Mouse (Mus musculus) thymus, adult 2 months (tissue): ENCODE measurements at regions not wholly inside any gene's neighbourhood (a gene's known extent, or its start where the extent isn't known, plus 50 kb on each side); places are given as distances from the start of the nearest gene placed in this dataset.

Experiments used
- DNase-seq: peaks from one replicate; pipeline ENCODE4 v3.0.0; 2021
- H3K27ac ChIP-seq: fragments of 200-500 bp; 2 replicates; pipeline ENCODE4 v1.5.1; 2012; ENCODE audit warnings: low read length, control low read depth; ENCODE audit not compliant: control insufficient read depth, insufficient read depth
- H3K27me3 ChIP-seq: fragments of 200-500 bp; 2 replicates; pipeline ENCODE4 v1.6.1; 2012; ENCODE audit warnings: mild to moderate bottlenecking, low read length, moderate library complexity, mixed read lengths; ENCODE audit not compliant: control insufficient read depth, insufficient read depth
- H3K36me3 ChIP-seq: fragments of 200-500 bp; 2 replicates; pipeline ENCODE4 v1.6.1; 2012; ENCODE audit warnings: mild to moderate bottlenecking, low read length, moderate library complexity; ENCODE audit not compliant: control insufficient read depth, insufficient read depth
- H3K4me1 ChIP-seq: fragments of 200-500 bp; replicated peaks from 2 replicates; pipeline ENCODE4 v1.6.1; 2012; ENCODE audit warnings: low read length; ENCODE audit not compliant: control insufficient read depth, insufficient read depth
- H3K4me3 ChIP-seq: fragments of 200-500 bp; 2 replicates; pipeline ENCODE4 v1.5.1; 2012; ENCODE audit warnings: mild to moderate bottlenecking, low read length, control low read depth, moderate library complexity; ENCODE audit not compliant: control insufficient read depth, insufficient read depth
- CTCF ChIP-seq: fragments of 200-500 bp; IDR thresholded peaks from 2 replicates; pipeline ENCODE4 v1.5.1; 2012; ENCODE audit warnings: mild to moderate bottlenecking, control low read depth, low read length, moderate library complexity, borderline replicate concordance; ENCODE audit not compliant: control insufficient read depth, poor library complexity, insufficient read depth; ENCODE audit errors: extremely low read depth
- POLR2A ChIP-seq: fragments of 200-500 bp; IDR thresholded peaks from 2 replicates; pipeline ENCODE4 v1.6.1; 2012; ENCODE audit warnings: mild to moderate bottlenecking, low read length, control low read depth, moderate library complexity; ENCODE audit not compliant: control insufficient read depth, poor library complexity, insufficient read depth; ENCODE audit errors: extremely low read depth
- WGBS: fragments of 180-500 bp; shearing (Covaris S2); methylation state at CpG from one replicate; pipeline ENCODE4 v1.1.7; 2018; 5-methylcytosine and 5-hydroxymethylcytosine counted together

DNA sequence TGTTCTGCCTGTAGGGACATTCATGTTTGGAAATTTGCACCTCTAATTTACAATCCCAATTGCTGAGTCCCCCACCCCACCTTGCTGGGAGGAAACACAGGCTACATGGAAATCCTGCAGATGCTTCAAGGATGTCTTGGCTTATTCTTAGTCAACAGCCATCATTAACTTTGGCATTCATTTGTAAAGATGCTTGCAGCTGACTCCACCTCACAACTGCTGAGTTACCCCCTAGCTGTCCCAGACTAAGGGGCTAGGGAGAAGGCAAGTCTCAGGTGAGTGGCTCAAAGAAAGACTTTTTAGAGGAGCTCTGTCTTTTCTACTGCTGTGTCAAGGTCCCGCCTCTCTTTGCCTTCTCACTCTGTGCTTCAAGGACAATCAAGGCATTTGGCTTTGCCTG, 160.7 kb upstream of the Arrdc4 start:
- no peak overlapping the region for H3K4me3 ChIP-seq
- H3K4me1 ChIP-seq: no peaks in the 10 kb centered on the region
- no peak for DNase-seq
- no peak overlapping the region for H3K27ac ChIP-seq
- WGBS: 96% methylated on average over 1 of the region's 1 CpGs
- TF ChIP-seq CTCF (no peak), POLR2A (no peak)
- no peaks in the 10 kb centered on the region for H3K36me3 ChIP-seq
- H3K27me3 ChIP-seq: no peaks in the 10 kb centered on the region

GRCm38 (mm10) chr7:68908401-68908834, 159.4 kb upstream of the Arrdc4 start:
- WGBS: 56% methylated on average over 1 of the region's 1 CpGs
- no peak for TF ChIP-seq CTCF
- TF ChIP-seq POLR2A: no peak

DNA sequence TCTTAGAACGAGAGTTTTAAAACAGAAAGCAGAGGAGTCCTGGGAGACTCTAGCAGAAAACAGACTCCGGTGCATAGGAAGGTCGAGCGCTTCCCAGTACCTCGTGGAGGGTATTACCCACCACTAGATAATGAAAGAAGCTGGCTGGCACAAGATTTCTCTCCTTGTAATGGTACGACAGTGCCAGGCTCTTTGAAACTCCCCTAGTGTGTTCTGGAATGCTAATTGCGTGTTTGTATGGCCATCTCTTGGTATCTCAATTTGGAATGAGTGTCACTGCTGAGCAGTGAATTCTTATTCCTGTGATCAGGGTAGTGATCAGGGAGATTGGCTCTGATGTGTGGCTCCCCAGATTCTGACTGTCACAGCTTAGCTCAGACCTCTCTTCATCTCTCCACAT, 158.8 kb upstream of the Arrdc4 start:
- Histone ChIP-seq H3K27me3 (no peaks in the 10 kb centered on the region), H3K36me3 (no peaks in the 10 kb centered on the region), H3K4me1 (no peaks in the 10 kb centered on the region), H3K27ac (no peak overlapping the region), H3K4me3 (no peak overlapping the region)
- 93% methylated on average over 7 of the region's 7 CpGs for WGBS
- TF ChIP-seq CTCF: no peak
- TF ChIP-seq POLR2A: no peak
- no peak for DNase-seq

More at GRCm38 (mm10) chr7:68908401-68908834, 159.4 kb upstream of the Arrdc4 start:
- H3K4me3 ChIP-seq: no peak overlapping the region
- no peaks in the 10 kb centered on the region for H3K36me3 ChIP-seq
- DNase-seq: no peak
- H3K27me3 ChIP-seq: no peaks in the 10 kb centered on the region
- no peak overlapping the region for H3K27ac ChIP-seq
- H3K4me1 ChIP-seq: no peaks in the 10 kb centered on the region

DNA sequence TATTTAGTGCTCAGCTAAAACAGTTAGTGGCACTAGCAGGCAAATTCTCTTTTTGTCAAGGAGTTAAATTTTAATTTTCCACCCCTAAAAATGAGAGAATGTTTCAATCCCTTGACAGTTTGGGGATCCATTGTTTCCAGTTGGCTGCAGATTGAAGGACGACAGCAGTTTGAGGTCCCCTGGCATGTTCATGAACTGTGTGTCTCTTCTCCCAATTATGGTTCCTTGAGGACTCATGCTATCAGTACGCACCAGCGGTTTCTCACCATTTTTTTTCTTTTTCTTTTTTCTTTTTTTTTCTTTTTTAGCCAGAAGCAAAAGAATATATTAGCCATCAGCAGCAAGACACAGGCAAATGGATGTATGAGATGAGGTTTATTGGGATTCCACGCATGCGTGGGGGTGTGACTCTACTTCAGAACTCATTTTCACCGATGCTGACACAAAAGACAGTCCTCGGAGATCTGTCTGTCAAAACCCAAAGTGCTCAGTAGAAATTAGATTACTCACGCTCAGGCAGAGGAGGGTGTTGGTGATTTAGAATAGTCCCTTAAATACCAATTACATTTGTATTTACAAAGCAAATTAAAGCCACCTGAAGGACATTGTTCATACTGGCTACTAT, 157.8 kb upstream of the Arrdc4 start:
- H3K4me3 ChIP-seq: no peak overlapping the region

DNA sequence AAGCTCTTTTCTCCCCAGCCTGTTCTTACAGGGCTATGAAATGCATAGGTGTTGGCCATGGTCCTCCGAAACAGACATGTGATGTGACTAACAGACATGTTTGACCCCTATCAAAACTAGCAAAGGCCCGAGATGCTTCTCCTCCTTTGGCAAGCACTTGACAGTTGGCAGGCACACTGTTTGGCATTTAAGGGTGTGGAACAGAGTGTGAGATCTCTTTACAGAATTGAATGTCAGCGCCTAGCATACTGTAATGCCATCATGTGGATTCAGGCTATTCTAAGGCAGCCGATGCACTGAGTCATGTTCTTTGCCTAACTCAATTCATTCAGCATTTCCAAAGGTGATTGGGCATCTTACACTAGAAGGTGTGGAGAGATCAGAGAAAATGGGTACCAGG, 156.8 kb upstream of the Arrdc4 start:
- no peak for DNase-seq
- H3K4me3 ChIP-seq: no peak overlapping the region
- no peak for TF ChIP-seq CTCF
- TF ChIP-seq POLR2A: no peak
- no peaks in the 10 kb centered on the region for H3K4me1 ChIP-seq
- H3K27ac ChIP-seq: no peak overlapping the region
- no peaks in the 10 kb centered on the region for H3K36me3 ChIP-seq
- H3K27me3 ChIP-seq: no peaks in the 10 kb centered on the region
- 95% methylated on average over 4 of the region's 4 CpGs for WGBS

More for the DNA sequence above, 157.8 kb upstream of the Arrdc4 start:
- 92% methylated on average over 8 of the region's 8 CpGs for WGBS
- no peak for DNase-seq
- Histone ChIP-seq H3K36me3 (no peaks in the 10 kb centered on the region), H3K4me1 (no peaks in the 10 kb centered on the region), H3K27me3 (no peaks in the 10 kb centered on the region), H3K27ac (no peak overlapping the region)
- TF ChIP-seq POLR2A: no peak

- no peaks in the 10 kb centered on the region for H3K27me3 ChIP-seq
- H3K4me1 ChIP-seq: no peaks in the 10 kb centered on the region
- TF ChIP-seq POLR2A (no peak), CTCF (no peak)
- no peak overlapping the region for H3K27ac ChIP-seq
- H3K4me3 ChIP-seq: no peak overlapping the region
- H3K36me3 ChIP-seq: no peaks in the 10 kb centered on the region
- no peak for DNase-seq
These were observed 137.1 kb upstream of the Arrdc4 start for GRCm38 (mm10) chr7:68886173-68886572.

DNA sequence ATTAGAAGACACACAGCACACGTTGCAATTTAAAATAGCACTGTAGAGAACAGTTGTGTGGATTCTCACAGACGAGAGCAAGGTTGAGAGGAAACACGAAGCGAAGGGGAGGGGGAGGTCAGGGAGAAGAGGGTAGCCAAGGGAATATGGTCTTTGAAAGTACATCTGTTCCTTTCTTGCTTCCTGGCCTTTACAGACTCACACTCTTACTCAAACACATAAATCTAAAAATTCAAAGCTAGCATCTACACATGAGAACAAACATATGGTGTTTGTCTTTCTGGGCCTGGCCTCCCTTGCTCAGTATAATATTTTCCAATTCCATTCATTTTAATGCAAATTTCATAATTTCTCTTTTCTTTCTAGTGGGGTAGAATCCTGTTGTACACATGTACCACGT, 124.0 kb upstream of the Arrdc4 start:
- Histone ChIP-seq H3K36me3 (no peaks in the 10 kb centered on the region), H3K4me3 (no peak overlapping the region), H3K27ac (no peak overlapping the region), H3K4me1 (no peaks in the 10 kb centered on the region), H3K27me3 (no peaks in the 10 kb centered on the region)
- TF ChIP-seq CTCF (no peak), POLR2A (no peak)
- 77% methylated on average over 5 of the region's 5 CpGs for WGBS
- no peak for DNase-seq

- H3K4me1 ChIP-seq: no peaks in the 10 kb centered on the region
- WGBS: 89% methylated on average over 7 of the region's 7 CpGs
- TF ChIP-seq CTCF (no peak), POLR2A (no peak)
These were observed 115.4 kb upstream of the Arrdc4 start for GRCm38 (mm10) chr7:68864322-68865031.

More at GRCm38 (mm10) chr7:68864322-68865031, 115.4 kb upstream of the Arrdc4 start:
- H3K27me3 ChIP-seq: no peaks in the 10 kb centered on the region
- H3K27ac ChIP-seq: no peak overlapping the region
- DNase-seq: no peak
- no peaks in the 10 kb centered on the region for H3K36me3 ChIP-seq
- no peak overlapping the region for H3K4me3 ChIP-seq
